Mouse (Mus musculus) spleen, postnatal 10 days (tissue): ENCODE data around the gene Olfr1506.
"Not testable (repeated sequence)": the region's sequence is repeated elsewhere in the genome, so short reads cannot be mapped to it uniquely, and the experiment has no call there.

Experiments used
- DNase-seq, 2 experiments: peaks; one replicate each; pipeline ENCODE4 v3.0.0; 2021 to 2022; ENCODE audit warnings: low spot score in 2 of 2

Gene Olfr1506

GRCm38 (mm10) chr2:90224393-90224792, at the start of gene Olfr1506:
Gene Olfr1506, minus strand, starts transcription at chr2:90224493.
- not testable (repeated sequence) for DNase-seq

GRCm38 (mm10) chr2:90270932-90271331, 46.6 kb upstream of the Olfr1506 start, which contains the start of gene Olfr1271:
Gene Olfr1271, minus strand, starts transcription at chr2:90271032.
- no peak for DNase-seq

- no peak for DNase-seq
Observed at GRCm38 (mm10) chr2:90257492-90257891, 33.2 kb upstream of the Olfr1506 start, which contains the start of gene Olfr142. Gene Olfr142, minus strand, starts transcription at chr2:90257592.

- not testable (repeated sequence) for DNase-seq
Observed at GRCm38 (mm10) chr2:90199606-90200005, 24.7 kb downstream of the Olfr1506 start.

- not testable (repeated sequence) for DNase-seq
Observed at GRCm38 (mm10) chr2:90195285-90195684, 29.0 kb downstream of the Olfr1506 start.

GRCm38 (mm10) chr2:90194750-90195149, 29.5 kb downstream of the Olfr1506 start:
- not testable (repeated sequence) for DNase-seq

- not testable (repeated sequence) for DNase-seq
Observed at GRCm38 (mm10) chr2:90187082-90187481, 37.2 kb downstream of the Olfr1506 start.

- DNase-seq: not testable (repeated sequence)
Observed at GRCm38 (mm10) chr2:90186082-90186481, 38.2 kb downstream of the Olfr1506 start.
